Mouse (Mus musculus) hindbrain, embryonic 15.5 days (tissue): ENCODE measurements around the gene Cyp26c1. TPM values are rescaled to one million over a fixed set of nuclear protein-coding genes. Genes with fewer than 3 reads are reported as not detected.
A peak's percentile ranks its signal among the peaks of the same experiment; 100 is the strongest.

Experiments used
- ATAC-seq: fragments of 200-750 bp; cut with Nextera tagmentation; 2 replicates; pipeline ENCODE4 v1.8.0; 2017; ENCODE audit warnings: low read depth, moderate number of reproducible peaks, moderate TSS enrichment; ENCODE audit not compliant: low FRiP score
- H3K27ac ChIP-seq: fragments of 300-500 bp; sonication (generic); replicated peaks from 2 replicates; pipeline ENCODE4 v1.5.1; 2015; ENCODE audit warnings: mild to moderate bottlenecking, inconsistent platforms
- H3K27me3 ChIP-seq: fragments of 300-500 bp; sonication (generic); 2 replicates; pipeline ENCODE4 v1.6.1; 2015; ENCODE audit warnings: control low read depth, inconsistent platforms
- H3K36me3 ChIP-seq: fragments of 300-500 bp; sonication (generic); 2 replicates; pipeline ENCODE4 v1.6.1; 2015; ENCODE audit warnings: control low read depth, inconsistent platforms
- H3K4me1 ChIP-seq: fragments of 300-500 bp; sonication (generic); replicated peaks from 2 replicates; pipeline ENCODE4 v1.6.1; 2015; ENCODE audit warnings: control low read depth, inconsistent platforms
- H3K4me2 ChIP-seq: fragments of 300-500 bp; sonication (generic); 2 replicates; pipeline ENCODE4 v1.6.1; 2015; ENCODE audit warnings: moderate library complexity, mild to moderate bottlenecking, inconsistent platforms
- H3K4me3 ChIP-seq: fragments of 300-500 bp; sonication (generic); 2 replicates; pipeline ENCODE4 v1.5.1; 2015; ENCODE audit warnings: mild to moderate bottlenecking, inconsistent platforms
- H3K9ac ChIP-seq: fragments of 300-500 bp; sonication (generic); 2 replicates; pipeline ENCODE4 v1.6.1; 2015; ENCODE audit warnings: inconsistent platforms
- H3K9me3 ChIP-seq: fragments of 300-500 bp; sonication (generic); 2 replicates; pipeline ENCODE4 v1.6.1; 2016; ENCODE audit warnings: control low read depth, inconsistent platforms
- WGBS: fragments of 180-500 bp; shearing (Covaris S2); methylation state at CpG from one replicate; pipeline ENCODE4 v1.1.7; 2015; 5-methylcytosine and 5-hydroxymethylcytosine counted together
- polyA plus RNA-seq: library from polyadenylated mRNA; unstranded; fragments of >200 nt; fragmentation: Nextera tagmentation; extraction: Ambion mirVana; gene quantifications from 2 replicates; pipeline ENCODE4 v1.2.1, GENCODE M21; 2015

The Cyp26c1 gene
- polyA plus RNA-seq, 1 experiment from 2014 or later, result not detected

- Histone ChIP-seq H3K4me2 (no peak overlapping the region), H3K9me3 (no peaks in the 10 kb centered on the region), H3K9ac (no peak overlapping the region), H3K4me1 (peaks cover 31% of the 10 kb centered on the region), H3K36me3 (no peaks in the 10 kb centered on the region), H3K4me3 (no peak overlapping the region), H3K27ac (no peak overlapping the region), H3K27me3 (peaks cover 100% of the 10 kb centered on the region)
- 39% methylated on average over 5 of the region's 5 CpGs for WGBS
- no peak for ATAC-seq
These were observed 4.1 kb downstream of the Cyp26c1 start for GRCm38 (mm10) chr19:37689478-37689877.

- Histone ChIP-seq H3K27me3 (peaks cover 100% of the 10 kb centered on the region), H3K9ac (no peak overlapping the region), H3K4me2 (peak overlapping the region; percentile 31), H3K9me3 (no peaks in the 10 kb centered on the region), H3K4me3 (0 out of 2 replicates have a peak overlapping the region, but pooled peaks have one; percentile 10), H3K27ac (no peak overlapping the region), H3K36me3 (no peaks in the 10 kb centered on the region), H3K4me1 (peaks cover 31% of the 10 kb centered on the region)
- 4% methylated on average over 29 of the region's 29 CpGs for WGBS
- ATAC-seq, result no peak
These were observed 5.3 kb downstream of the Cyp26c1 start for GRCm38 (mm10) chr19:37690716-37691115.

- H3K27ac ChIP-seq, result no peak overlapping the region
- H3K36me3 ChIP-seq, result no peaks in the 10 kb centered on the region
- peak overlapping the region; percentile 70 for H3K4me2 ChIP-seq
- peak overlapping the region; percentile 35 for H3K4me3 ChIP-seq
- peak; percentile 64 for ATAC-seq
- H3K9me3 ChIP-seq, result no peaks in the 10 kb centered on the region
- 0 out of 2 replicates have a peak overlapping the region, but pooled peaks have one; percentile 15 for H3K9ac ChIP-seq
- WGBS, result under 1% methylated on average over 40 of the region's 40 CpGs
- H3K27me3 ChIP-seq, result peaks cover 100% of the 10 kb centered on the region
- peaks cover 36% of the 10 kb centered on the region for H3K4me1 ChIP-seq
These were observed 7.5 kb downstream of the Cyp26c1 start for GRCm38 (mm10) chr19:37692879-37693278.

- Histone ChIP-seq H3K4me1 (peaks cover 50% of the 10 kb centered on the region), H3K36me3 (no peaks in the 10 kb centered on the region), H3K27me3 (peaks cover 100% of the 10 kb centered on the region), H3K9ac (no peak overlapping the region), H3K9me3 (no peaks in the 10 kb centered on the region), H3K27ac (no peak overlapping the region), H3K4me3 (no peak overlapping the region), H3K4me2 (no peak overlapping the region)
- no peak for ATAC-seq
- 27% methylated on average over 13 of the region's 13 CpGs for WGBS
These were observed 9.8 kb downstream of the Cyp26c1 start for GRCm38 (mm10) chr19:37695146-37695545.

GRCm38 (mm10) chr19:37695762-37696602 is 10.6 kb downstream of the Cyp26c1 start:
- H3K4me3 ChIP-seq, result no peak overlapping the region
- ATAC-seq, result no peak
- peaks cover 100% of the 10 kb centered on the region for H3K27me3 ChIP-seq
- no peak overlapping the region for H3K9ac ChIP-seq
- H3K9me3 ChIP-seq, result no peaks in the 10 kb centered on the region
- peak overlapping the region; percentile 30 for H3K4me2 ChIP-seq
- H3K4me1 ChIP-seq, result peaks cover 43% of the 10 kb centered on the region
- no peak overlapping the region for H3K27ac ChIP-seq
- 2% methylated on average over 42 of the region's 42 CpGs for WGBS
- no peaks in the 10 kb centered on the region for H3K36me3 ChIP-seq

- Histone ChIP-seq H3K4me2 (peak overlapping the region; percentile 56), H3K4me3 (0 out of 2 replicates have a peak overlapping the region, but pooled peaks have one; percentile 33), H3K9ac (no peak overlapping the region), H3K9me3 (no peaks in the 10 kb centered on the region), H3K27me3 (peaks cover 98% of the 10 kb centered on the region), H3K4me1 (peaks cover 43% of the 10 kb centered on the region), H3K27ac (no peak overlapping the region), H3K36me3 (no peaks in the 10 kb centered on the region)
- under 1% methylated on average over 22 of the region's 22 CpGs for WGBS
- ATAC-seq, result no peak
These were observed 11.4 kb downstream of the Cyp26c1 start for GRCm38 (mm10) chr19:37696603-37697334.

GRCm38 (mm10) chr19:37697335-37697636 is 11.9 kb downstream of the Cyp26c1 start:
- H3K9me3 ChIP-seq, result no peaks in the 10 kb centered on the region
- H3K27ac ChIP-seq, result no peak overlapping the region
- H3K27me3 ChIP-seq, result peaks cover 96% of the 10 kb centered on the region
- peaks cover 42% of the 10 kb centered on the region for H3K4me1 ChIP-seq
- H3K9ac ChIP-seq, result no peak overlapping the region
- H3K36me3 ChIP-seq, result no peaks in the 10 kb centered on the region
- peak overlapping the region; percentile 56 for H3K4me2 ChIP-seq
- WGBS, result 1% methylated on average over 18 of the region's 18 CpGs
- no peak for ATAC-seq
- H3K4me3 ChIP-seq, result peak overlapping the region; percentile 33

- under 1% methylated on average over 51 of the region's 51 CpGs for WGBS
- Histone ChIP-seq H3K9me3 (no peaks in the 10 kb centered on the region), H3K4me3 (peak within 1 kb of the TSS; percentile 33), H3K4me2 (peak within 1 kb of the TSS; percentile 56), H3K9ac (0 out of 2 replicates have a peak within 1 kb of the TSS, but pooled peaks have one; percentile 10), H3K4me1 (peaks cover 38% of the 10 kb centered on the region), H3K27me3 (peaks cover 96% of the 10 kb centered on the region), H3K27ac (no peak within 1 kb of the TSS), H3K36me3 (no peaks in the 10 kb centered on the region)
- 0 out of 2 replicates have a peak, but pooled peaks have one; percentile 21 for ATAC-seq
These were observed 12.4 kb downstream of the Cyp26c1 start, which contains the start of gene Cyp26a1 for GRCm38 (mm10) chr19:37697651-37698272. TSS of gene Cyp26a1 (plus strand) at chr19:37697798.

- ATAC-seq, result peak; percentile 28; the same call in 1 of the 2 replicates
- Histone ChIP-seq H3K4me1 (peaks cover 30% of the 10 kb centered on the region), H3K9me3 (no peaks in the 10 kb centered on the region), H3K36me3 (no peaks in the 10 kb centered on the region), H3K4me3 (peak overlapping the region; percentile 33), H3K27ac (no peak overlapping the region), H3K9ac (no peak overlapping the region), H3K4me2 (peak overlapping the region; percentile 56), H3K27me3 (peaks cover 96% of the 10 kb centered on the region)
- WGBS, result under 1% methylated on average over 63 of the region's 63 CpGs
These were observed 13.1 kb downstream of the Cyp26c1 start for GRCm38 (mm10) chr19:37698273-37699160.

GRCm38 (mm10) chr19:37699711-37700110 is 14.3 kb downstream of the Cyp26c1 start:
- Histone ChIP-seq H3K9ac (no peak overlapping the region), H3K27me3 (peaks cover 88% of the 10 kb centered on the region), H3K4me3 (no peak overlapping the region), H3K9me3 (no peaks in the 10 kb centered on the region), H3K36me3 (no peaks in the 10 kb centered on the region), H3K4me1 (peaks cover 30% of the 10 kb centered on the region), H3K27ac (no peak overlapping the region), H3K4me2 (no peak overlapping the region)
- 17% methylated on average over 9 of the region's 9 CpGs for WGBS
- ATAC-seq, result no peak
